Mouse (Mus musculus): ENCODE measurements at regions not wholly inside any gene's neighbourhood (a gene's known extent, or its start where the extent isn't known, plus 50 kb on each side); places are given as distances from the start of the nearest gene placed in this dataset.

DNA sequence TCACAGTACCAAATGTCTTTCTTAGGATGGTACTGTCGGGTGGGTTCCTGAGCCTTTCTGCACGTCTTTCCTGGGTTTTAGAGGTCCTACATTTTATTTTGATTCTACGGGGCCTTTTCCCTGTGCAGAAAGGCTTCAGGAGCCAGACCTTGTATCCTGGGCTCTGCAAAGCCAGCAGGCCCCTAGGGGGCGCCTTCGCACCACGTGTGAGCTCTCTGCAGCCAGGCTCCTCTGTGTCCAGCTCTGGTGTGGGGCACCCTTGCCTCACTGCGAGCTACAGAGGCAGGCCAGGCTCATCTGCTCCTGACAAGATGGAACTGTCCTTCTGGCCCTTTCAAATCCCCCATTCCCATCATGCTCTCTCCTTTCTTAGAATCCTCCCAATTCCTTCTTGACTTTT lies 53.3 kb upstream of the Usp3 start:
- WGBS: 16% methylated on average over 7 of the region's 7 CpGs
- no peak overlapping the region for H3K9ac ChIP-seq
- no peak overlapping the region for H3K4me2 ChIP-seq (ENCODE audit: low read depth)
- H3K9me3 ChIP-seq (ENCODE audit: low read length): no peaks in the 10 kb centered on the region
- peak; percentile 89 for TF ChIP-seq CTCF (IDR thresholded peaks at IDR 0.05; ENCODE audit: low read depth)
- no peak overlapping the region for H3K4me3 ChIP-seq (ENCODE audit: low read depth, low read length)
- ATAC-seq (peak; percentile 88), DNase-seq (peak; percentile 88)
- no peak overlapping the region for H3K27ac ChIP-seq (ENCODE audit: low read depth, low read length)
- no peaks in the 10 kb centered on the region for H3K36me3 ChIP-seq (ENCODE audit: insufficient read depth)
- H3K4me1 ChIP-seq (ENCODE audit: insufficient read depth): peaks cover 4% of the 10 kb centered on the region
- H3K27me3 ChIP-seq (ENCODE audit: insufficient read depth, low read length): no peaks in the 10 kb centered on the region

DNA sequence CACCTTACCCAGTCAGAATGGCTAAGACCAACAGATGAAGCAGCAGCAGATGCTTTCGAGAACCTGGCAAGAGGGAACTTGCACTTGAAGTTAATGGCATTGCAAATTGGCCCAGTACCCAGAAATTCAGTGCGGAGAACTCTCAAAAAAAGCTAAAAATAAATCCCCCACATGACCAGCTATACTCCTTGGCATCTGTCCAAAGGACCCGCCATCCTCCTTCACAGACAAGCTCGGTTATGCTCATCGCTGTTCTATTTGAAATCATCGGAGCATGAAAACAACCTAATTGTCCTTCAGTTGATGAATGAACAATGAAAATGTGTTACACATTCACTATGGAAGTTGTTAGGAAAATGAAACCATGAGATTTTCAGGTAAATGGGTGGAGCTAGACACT lies 58.4 kb upstream of the Usp3 start:
- 13% methylated on average over 6 of the region's 6 CpGs for WGBS

GRCm38 (mm10) chr9:66657116-66657758 lies 56.2 kb upstream of the Car12 start:
- no peak for TF ChIP-seq CTCF (IDR thresholded peaks at IDR 0.05; ENCODE audit: low read depth)
- Histone ChIP-seq H3K9me3 (ENCODE audit: low read length) (no peaks in the 10 kb centered on the region), H3K4me1 (ENCODE audit: insufficient read depth) (no peaks in the 10 kb centered on the region), H3K27ac (ENCODE audit: low read depth, low read length) (no peak overlapping the region), H3K27me3 (ENCODE audit: insufficient read depth, low read length) (no peaks in the 10 kb centered on the region), H3K9ac (no peak overlapping the region), H3K4me2 (ENCODE audit: low read depth) (no peak overlapping the region), H3K36me3 (ENCODE audit: insufficient read depth) (no peaks in the 10 kb centered on the region), H3K4me3 (ENCODE audit: low read depth, low read length) (no peak overlapping the region)
- ATAC-seq: no peak
- WGBS: 83% methylated on average over 7 of the region's 7 CpGs
- DNase-seq: no peak

More for the DNA sequence above, 58.4 kb upstream of the Usp3 start:
- Histone ChIP-seq H3K9me3 (ENCODE audit: low read length) (no peaks in the 10 kb centered on the region), H3K27ac (ENCODE audit: low read depth, low read length) (no peak overlapping the region), H3K4me2 (ENCODE audit: low read depth) (no peak overlapping the region), H3K9ac (no peak overlapping the region), H3K27me3 (ENCODE audit: insufficient read depth, low read length) (no peaks in the 10 kb centered on the region), H3K36me3 (ENCODE audit: insufficient read depth) (no peaks in the 10 kb centered on the region), H3K4me1 (ENCODE audit: insufficient read depth) (peaks cover 4% of the 10 kb centered on the region; the same call in 1 of the 2 replicates), H3K4me3 (ENCODE audit: low read depth, low read length) (no peak overlapping the region)
- ATAC-seq: peak; percentile 53; the same call in 1 of the 2 replicates
- DNase-seq: peak; percentile 76
- no peak for TF ChIP-seq CTCF (IDR thresholded peaks at IDR 0.05; ENCODE audit: low read depth)

DNA sequence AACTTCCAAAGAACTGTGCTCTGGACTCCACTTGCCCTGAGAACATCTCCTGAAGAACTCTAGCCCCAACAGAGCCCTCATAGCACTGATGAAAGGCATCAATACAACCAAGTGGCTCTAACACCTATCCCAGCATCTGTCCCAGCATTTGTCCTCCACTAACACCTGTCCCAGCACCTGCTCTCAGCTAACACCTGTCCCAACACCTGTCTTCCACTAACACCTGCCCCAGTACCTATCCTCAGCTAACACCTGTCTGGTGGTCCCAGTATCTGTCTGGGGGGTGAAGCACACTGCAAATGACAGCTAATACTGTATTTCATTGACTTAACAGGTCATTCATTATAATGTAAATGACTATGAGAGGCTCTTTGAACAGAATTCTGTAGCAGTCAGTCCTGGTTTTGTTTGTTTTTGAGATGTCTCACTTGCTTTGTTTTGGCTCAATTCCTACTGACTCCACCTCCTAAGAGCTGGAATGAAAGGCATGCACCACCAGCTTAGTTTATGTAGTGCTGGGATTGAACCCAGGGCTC lies 54.7 kb upstream of the Car12 start:
- DNase-seq (no peak), ATAC-seq (no peak)
- H3K27me3 ChIP-seq (ENCODE audit: insufficient read depth, low read length): no peaks in the 10 kb centered on the region
- H3K9ac ChIP-seq: no peak overlapping the region
- no peak overlapping the region for H3K4me3 ChIP-seq (ENCODE audit: low read depth, low read length)
- no peaks in the 10 kb centered on the region for H3K36me3 ChIP-seq (ENCODE audit: insufficient read depth)
- H3K27ac ChIP-seq (ENCODE audit: low read depth, low read length): no peak overlapping the region
- no peaks in the 10 kb centered on the region for H3K4me1 ChIP-seq (ENCODE audit: insufficient read depth)
- no peak for TF ChIP-seq CTCF (IDR thresholded peaks at IDR 0.05; ENCODE audit: low read depth)
- no peaks in the 10 kb centered on the region for H3K9me3 ChIP-seq (ENCODE audit: low read length)
- no peak overlapping the region for H3K4me2 ChIP-seq (ENCODE audit: low read depth)

- Histone ChIP-seq H3K4me2 (ENCODE audit: low read depth) (no peak overlapping the region), H3K27ac (ENCODE audit: low read depth, low read length) (no peak overlapping the region), H3K27me3 (ENCODE audit: insufficient read depth, low read length) (no peaks in the 10 kb centered on the region), H3K9me3 (ENCODE audit: low read length) (no peaks in the 10 kb centered on the region), H3K36me3 (ENCODE audit: insufficient read depth) (no peaks in the 10 kb centered on the region), H3K4me3 (ENCODE audit: low read depth, low read length) (no peak overlapping the region), H3K9ac (no peak overlapping the region), H3K4me1 (ENCODE audit: insufficient read depth) (no peaks in the 10 kb centered on the region)
- ATAC-seq (no peak), DNase-seq (no peak)
- WGBS: 79% methylated on average over 11 of the region's 11 CpGs
- TF ChIP-seq CTCF (IDR thresholded peaks at IDR 0.05; ENCODE audit: low read depth): no peak
These were observed 53.6 kb upstream of the Car12 start for GRCm38 (mm10) chr9:66659781-66660445.

DNA sequence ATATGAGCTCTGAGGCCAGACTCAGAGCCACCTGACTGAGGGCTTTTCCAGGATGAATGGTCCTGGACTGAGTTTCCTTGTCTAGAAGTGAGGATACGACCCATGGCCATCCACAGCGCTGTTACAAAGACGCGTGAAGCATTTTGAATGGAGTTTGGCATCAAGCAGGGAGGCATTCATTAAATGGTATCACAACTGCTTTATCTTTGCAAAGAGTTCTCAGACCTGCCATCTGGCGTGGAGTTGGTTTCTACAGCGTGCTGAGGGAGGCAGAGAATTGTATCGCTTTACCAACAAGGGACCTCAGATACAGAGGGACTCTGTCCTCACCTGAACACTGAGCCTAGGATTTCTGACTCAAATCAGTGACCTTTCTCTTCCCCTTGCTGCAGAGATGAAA lies 51.9 kb upstream of the Car12 start:
- no peak for TF ChIP-seq CTCF (IDR thresholded peaks at IDR 0.05; ENCODE audit: low read depth)
- peak; percentile 18 for DNase-seq
- Histone ChIP-seq H3K27me3 (ENCODE audit: insufficient read depth, low read length) (no peaks in the 10 kb centered on the region), H3K4me2 (ENCODE audit: low read depth) (no peak overlapping the region), H3K9me3 (ENCODE audit: low read length) (no peaks in the 10 kb centered on the region), H3K4me3 (ENCODE audit: low read depth, low read length) (no peak overlapping the region), H3K36me3 (ENCODE audit: insufficient read depth) (no peaks in the 10 kb centered on the region), H3K9ac (no peak overlapping the region), H3K27ac (ENCODE audit: low read depth, low read length) (no peak overlapping the region), H3K4me1 (ENCODE audit: insufficient read depth) (no peaks in the 10 kb centered on the region)
- no peak for ATAC-seq
- 47% methylated on average over 7 of the region's 7 CpGs for WGBS

DNA sequence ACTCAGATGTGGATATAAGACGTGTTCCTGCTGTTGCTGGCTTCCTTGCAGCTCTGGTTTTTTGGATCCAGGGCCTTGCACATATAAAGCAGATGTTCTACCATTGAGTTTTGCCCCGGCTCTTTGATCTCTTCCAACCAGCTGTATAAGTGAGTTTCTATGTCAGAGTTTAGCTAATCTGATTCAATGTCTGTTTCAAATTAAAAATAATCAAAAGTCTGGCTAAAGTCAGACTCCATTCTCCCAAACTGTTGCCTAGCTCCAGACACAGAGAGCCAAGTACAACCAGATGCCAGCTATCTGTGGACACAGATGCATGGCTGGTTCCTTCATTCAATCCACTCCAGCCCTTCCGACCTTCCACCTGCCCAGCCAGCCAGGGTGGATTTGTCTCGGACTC lies 51.0 kb upstream of the Car12 start:
- no peak for DNase-seq
- no peaks in the 10 kb centered on the region for H3K27me3 ChIP-seq (ENCODE audit: insufficient read depth, low read length)
- 70% methylated on average over 4 of the region's 4 CpGs for WGBS

More for the DNA sequence above, 51.0 kb upstream of the Car12 start:
- no peak for ATAC-seq
- no peak for TF ChIP-seq CTCF (IDR thresholded peaks at IDR 0.05; ENCODE audit: low read depth)
- H3K9ac ChIP-seq: no peak overlapping the region
- no peaks in the 10 kb centered on the region for H3K9me3 ChIP-seq (ENCODE audit: low read length)
- H3K27ac ChIP-seq (ENCODE audit: low read depth, low read length): no peak overlapping the region
- no peak overlapping the region for H3K4me3 ChIP-seq (ENCODE audit: low read depth, low read length)
- H3K4me2 ChIP-seq (ENCODE audit: low read depth): no peak overlapping the region
- no peaks in the 10 kb centered on the region for H3K4me1 ChIP-seq (ENCODE audit: insufficient read depth)
- H3K36me3 ChIP-seq (ENCODE audit: insufficient read depth): no peaks in the 10 kb centered on the region
